Mouse (Mus musculus) megakaryocyte-erythroid progenitor cell, adult 5-6 weeks (primary cell): ENCODE data around the gene Erg28. TPM values are rescaled to one million over a fixed set of nuclear protein-coding genes. Genes with fewer than 3 reads are reported as not detected.
A peak's percentile ranks its signal among the peaks of the same experiment; 100 is the strongest.

ENCODE experiments used
- ATAC-seq: replicated peaks from 2 replicates; pipeline ENCODE4 v1.8.0; 2016; ENCODE audit warnings: mild to moderate bottlenecking, inconsistent platforms; ENCODE audit not compliant: severe bottlenecking, poor library complexity, low FRiP score, low TSS enrichment
- total RNA-seq, 2 experiments: library from RNA; stranded (forward) in 1 of 2; stranded (reverse) in 1 of 2; fragments of 200-1000, 215-1000 nt in 1 of 2; fragments of >200 nt in 1 of 2; fragmentation: Nextera tagmentation in 1 of 2; gene quantifications; 2 replicates each; pipeline ENCODE4 v1.2.3; 2014 to 2017

Erg28 gene
- total RNA-seq (2014; fragmentation: Nextera tagmentation) (61.2 and 68.7 TPM in 2 replicates), total RNA-seq (2017) (75.0 and 82.7 TPM in 2 replicates)

- peak; percentile 98 for ATAC-seq
Observed at GRCm38 (mm10) chr12:85824438-85825264, at the start of gene Erg28, which contains the start of gene Ttll5. Gene Erg28, minus strand, starts transcription at chr12:85824550. Gene Ttll5, plus strand, starts transcription at chr12:85824659.

GRCm38 (mm10) chr12:85869423-85869822 lies 45.1 kb upstream of the Erg28 start:
- no peak for ATAC-seq

- no peak; the same call in 1 of the 2 replicates for ATAC-seq
Observed at GRCm38 (mm10) chr12:85867125-85867524, 42.8 kb upstream of the Erg28 start.

- no peak for ATAC-seq
Observed at GRCm38 (mm10) chr12:85866624-85867023, 42.3 kb upstream of the Erg28 start.

- no peak for ATAC-seq
Observed at GRCm38 (mm10) chr12:85865526-85865925, 41.2 kb upstream of the Erg28 start.

- ATAC-seq, result no peak
Observed at GRCm38 (mm10) chr12:85862514-85862913, 38.2 kb upstream of the Erg28 start.

- ATAC-seq, result no peak
Observed at GRCm38 (mm10) chr12:85859511-85860189, 35.3 kb upstream of the Erg28 start.

GRCm38 (mm10) chr12:85859111-85859510 lies 34.8 kb upstream of the Erg28 start:
- ATAC-seq, result no peak

- ATAC-seq, result no peak
Observed at GRCm38 (mm10) chr12:85857300-85857699, 33.0 kb upstream of the Erg28 start.

GRCm38 (mm10) chr12:85854271-85854670 lies 29.9 kb upstream of the Erg28 start:
- no peak for ATAC-seq

GRCm38 (mm10) chr12:85853836-85854235 lies 29.5 kb upstream of the Erg28 start:
- no peak for ATAC-seq

GRCm38 (mm10) chr12:85850661-85851060 lies 26.3 kb upstream of the Erg28 start:
- no peak for ATAC-seq

GRCm38 (mm10) chr12:85848164-85848958 lies 24.0 kb upstream of the Erg28 start:
- peak; percentile 83 for ATAC-seq

GRCm38 (mm10) chr12:85839371-85840000 lies 15.1 kb upstream of the Erg28 start:
- peak; percentile 44; the same call in 1 of the 2 replicates for ATAC-seq

GRCm38 (mm10) chr12:85837765-85838164 lies 13.4 kb upstream of the Erg28 start:
- ATAC-seq, result peak; percentile 37; the same call in 1 of the 2 replicates

- ATAC-seq, result no peak
Observed at GRCm38 (mm10) chr12:85834543-85834942, 10.2 kb upstream of the Erg28 start.

GRCm38 (mm10) chr12:85830691-85831090 lies 6.3 kb upstream of the Erg28 start:
- ATAC-seq, result no peak

- no peak for ATAC-seq
Observed at GRCm38 (mm10) chr12:85829866-85830265, 5.5 kb upstream of the Erg28 start.

GRCm38 (mm10) chr12:85828856-85829255 lies 4.5 kb upstream of the Erg28 start:
- ATAC-seq, result no peak
